Mouse (Mus musculus) neutrophil, adult 59 days (primary cell): ENCODE data around the gene Rad51. TPM values are rescaled to one million over a fixed set of nuclear protein-coding genes. Genes with fewer than 3 reads are reported as not detected.

Experiments
- total RNA-seq, 2 experiments: library from RNA; stranded (reverse); gene quantifications; 1 replicate in 1 of 2; 2 replicates in 1 of 2; pipeline ENCODE4 v1.2.4; 2023

The Rad51 gene
- total RNA-seq = 10 to 100 TPM; 17.5 to 20.2 TPM

GRCm38 (mm10) chr2:119112438-119113112 lies at the start of gene Rad51:
Rad51 (plus strand) TSS chr2:119112793.

GRCm38 (mm10) chr2:119156681-119157572 lies 44.3 kb downstream of the Rad51 start, which contains the start of gene Rmdn3:
Rmdn3 (minus strand) TSS chr2:119157034.

GRCm38 (mm10) chr2:119166901-119167865 lies 54.6 kb downstream of the Rad51 start, which contains the start of gene Gchfr:
Gchfr (plus strand) TSS chr2:119167773.

GRCm38 (mm10) chr2:119173991-119174651 lies 61.5 kb downstream of the Rad51 start, which contains the start of gene Gm14137:
Gm14137 (plus strand) TSS chr2:119174509.

Other genes with a start within 250 kb of the Rad51 start
- gene Bahd1, start 212.4 kb upstream of the Rad51 start, total RNA-seq = 10 to 100 TPM in 1 of 2 experiments, 1 to 10 TPM in 1; 8.3 to 10.1 TPM
- 1 to 10 TPM; 3.4 to 4.7 TPM for gene Chst14, start 186.3 kb upstream of the Rad51 start, total RNA-seq
- 1 to 10 TPM; 6.5 to 8.6 TPM for gene Ccdc32, start 83.4 kb upstream of the Rad51 start, total RNA-seq
- gene Rpusd2, start 78.0 kb upstream of the Rad51 start, total RNA-seq = 1 to 10 TPM; 3.0 to 3.6 TPM
- 10 to 100 TPM; 27.6 to 28.1 TPM for gene Knl1, start 65.7 kb upstream of the Rad51 start, total RNA-seq
- 10 to 100 TPM; 14.0 to 15.0 TPM for gene Rmdn3, start 44.2 kb downstream of the Rad51 start, total RNA-seq
- not detected for gene Gchfr, start 55.0 kb downstream of the Rad51 start, total RNA-seq
- gene Gm14137, start 61.7 kb downstream of the Rad51 start, total RNA-seq = under 1 TPM; 0.11 to 0.20 TPM
- gene Zfyve19, start 95.8 kb downstream of the Rad51 start, total RNA-seq = 10 to 100 TPM; 18.0 to 23.8 TPM
- gene Dnajc17, start 96.0 kb downstream of the Rad51 start, total RNA-seq = 10 to 100 TPM; 12.1 to 12.9 TPM
- gene Ppp1r14d, start 117.1 kb downstream of the Rad51 start, total RNA-seq = not detected
- not detected for gene Spint1, start 124.6 kb downstream of the Rad51 start, total RNA-seq
- 10 to 100 TPM; 10.1 to 10.3 TPM for gene Rhov, start 158.5 kb downstream of the Rad51 start, total RNA-seq
- gene Vps18, start 175.9 kb downstream of the Rad51 start, total RNA-seq = 10 to 100 TPM; 35.4 to 41.3 TPM
- not detected for gene Dll4, start 213.0 kb downstream of the Rad51 start, total RNA-seq
- 1 to 10 TPM; 6.4 to 6.8 TPM for gene Chac1, start 238.4 kb downstream of the Rad51 start, total RNA-seq